Mouse (Mus musculus) gonadal fat pad, adult 2 months (tissue): ENCODE measurements around the gene Zyg11b. TPM values are rescaled to one million over a fixed set of nuclear protein-coding genes. Genes with fewer than 3 reads are reported as not detected.

Experiments used
- DNase-seq: peaks from one replicate; pipeline ENCODE4 v3.0.0-alpha.2; 2012; ENCODE audit warnings: low read depth
- polyA plus RNA-seq: library from polyadenylated mRNA; depleted of rRNA; stranded (reverse); fragments of >200 nt; gene quantifications from 2 replicates; pipeline ENCODE4 v1.2.3, GENCODE M21; 2012

The Zyg11b gene
- polyA plus RNA-seq, 1 experiment, result 11.5 TPM

DNA sequence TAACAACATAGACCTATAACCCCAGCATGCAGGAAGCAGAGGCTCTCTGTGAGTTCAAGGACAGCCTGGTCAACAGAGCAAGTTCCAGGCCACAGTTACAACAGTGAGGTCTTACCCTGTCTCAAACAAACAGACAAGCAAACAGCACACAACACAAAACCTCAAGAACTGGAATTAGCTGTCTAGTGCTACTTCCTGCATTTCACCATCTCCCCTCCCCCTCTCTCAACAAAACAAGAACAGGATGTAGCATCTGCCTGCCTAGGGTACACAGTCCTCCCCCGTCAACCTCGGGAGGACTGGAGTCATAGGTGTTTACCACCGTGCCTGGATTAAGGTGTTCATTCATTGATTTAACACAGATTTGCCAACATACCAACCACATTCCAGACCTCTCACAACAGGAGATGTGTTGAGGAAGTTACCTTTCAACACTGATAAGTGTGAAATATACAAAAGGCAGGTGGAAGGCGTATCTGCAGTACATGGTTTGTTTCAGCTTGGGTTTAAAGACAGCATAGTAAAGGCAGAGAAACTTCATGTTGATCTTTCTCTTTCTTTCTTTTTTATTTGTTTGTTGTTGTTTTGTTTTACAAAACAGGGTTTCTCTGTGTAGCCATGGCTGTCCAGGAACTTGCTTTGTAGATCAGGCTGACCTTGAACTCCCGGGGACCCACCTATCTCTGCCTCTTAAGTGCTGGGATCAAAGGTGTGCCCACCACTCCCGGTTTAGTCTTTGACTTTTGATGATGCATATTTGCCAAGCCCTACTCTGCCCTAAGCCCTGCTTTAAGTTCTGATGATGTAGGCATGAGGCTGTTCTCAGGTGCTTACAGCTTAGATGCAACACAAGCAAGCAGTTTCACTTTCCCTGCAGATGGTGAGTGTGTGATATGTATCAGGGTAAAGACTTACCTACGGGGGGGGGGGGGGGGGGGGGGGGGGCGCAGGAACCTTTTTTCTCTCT, 18.0 kb upstream of the Zyg11b start:
- DNase-seq, result no peak

DNA sequence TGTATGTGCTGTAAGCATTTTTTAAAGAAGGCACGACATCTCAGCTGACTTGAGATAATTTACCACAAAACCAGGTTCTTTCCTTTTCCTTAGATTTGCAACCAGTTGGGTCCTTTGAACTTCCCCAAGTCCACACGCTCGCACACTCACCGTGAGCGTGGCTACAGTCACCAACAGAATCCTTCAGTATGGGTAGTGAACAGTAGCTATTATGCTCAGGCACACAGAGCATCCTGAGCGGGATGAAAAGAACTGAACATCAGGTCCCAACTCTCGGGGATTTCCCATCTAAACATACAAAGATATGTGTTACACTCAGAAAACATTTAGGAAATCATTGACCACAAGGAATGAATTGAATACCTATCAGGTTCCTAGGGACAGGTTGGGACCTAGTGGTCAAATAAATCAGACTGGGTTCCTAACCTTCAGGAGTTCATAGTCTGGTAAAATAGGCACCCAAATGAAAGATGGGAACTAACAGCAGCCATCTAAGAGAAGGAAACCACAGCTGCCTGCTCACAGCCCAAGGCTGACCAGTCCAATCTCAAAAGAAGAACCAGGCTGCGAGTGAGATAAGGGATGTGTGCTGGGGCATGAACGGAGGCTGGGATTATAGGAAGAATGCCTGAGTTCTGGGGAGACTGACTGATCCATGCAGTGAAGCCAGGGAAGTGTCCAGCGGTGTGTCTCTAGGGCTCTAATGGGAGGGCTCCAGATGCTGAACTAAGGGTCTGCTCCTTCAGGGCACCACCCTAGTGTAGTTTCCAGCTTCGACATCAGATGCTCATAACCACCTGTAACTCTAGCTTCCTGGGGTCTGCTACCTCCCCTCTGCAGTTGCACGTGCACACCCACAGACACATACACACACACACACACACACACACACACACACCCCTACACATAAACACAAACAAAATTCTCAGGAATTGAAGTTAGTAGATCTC, 17.0 kb upstream of the Zyg11b start:
- no peak for DNase-seq

DNA sequence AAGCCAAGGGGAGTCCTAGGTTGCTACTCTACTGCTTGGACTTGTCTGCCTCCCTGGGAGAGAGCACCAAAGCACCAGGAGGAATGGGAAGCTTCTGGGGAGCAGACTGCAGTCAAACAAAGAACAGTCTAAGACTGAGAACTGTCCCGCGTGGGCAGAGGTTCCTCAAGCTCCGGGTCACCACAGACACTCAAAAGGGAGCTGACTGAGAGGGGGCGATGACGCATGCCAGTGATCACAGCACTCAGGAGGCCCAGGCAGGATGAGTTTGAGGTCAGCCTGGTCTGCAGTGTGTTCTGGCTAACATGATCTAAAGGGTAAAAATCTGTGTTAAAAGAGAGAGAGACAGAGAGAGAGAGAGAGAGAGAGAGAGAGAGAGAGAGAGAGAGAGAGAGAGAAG, 13.1 kb upstream of the Zyg11b start:
- DNase-seq, result no peak

DNA sequence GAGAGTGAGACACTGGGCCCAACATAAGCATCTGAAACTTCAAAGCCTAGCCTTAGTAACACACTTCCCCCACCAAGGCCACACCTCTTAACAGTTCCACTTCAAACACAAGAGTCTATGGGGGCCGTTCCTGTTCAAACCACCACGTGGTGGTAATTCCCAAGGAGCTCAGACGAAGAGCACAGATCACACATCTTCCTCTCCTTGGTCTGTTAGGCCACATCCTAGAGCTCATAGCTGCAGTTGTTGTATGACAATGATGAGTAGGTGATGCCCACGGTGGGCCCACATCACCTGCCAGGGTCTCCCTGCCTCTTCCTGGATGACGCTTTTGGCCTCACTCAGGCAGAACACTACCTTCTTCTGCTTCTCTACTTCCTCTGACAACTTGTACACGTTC, 9.8 kb upstream of the Zyg11b start:
- DNase-seq, result no peak

DNA sequence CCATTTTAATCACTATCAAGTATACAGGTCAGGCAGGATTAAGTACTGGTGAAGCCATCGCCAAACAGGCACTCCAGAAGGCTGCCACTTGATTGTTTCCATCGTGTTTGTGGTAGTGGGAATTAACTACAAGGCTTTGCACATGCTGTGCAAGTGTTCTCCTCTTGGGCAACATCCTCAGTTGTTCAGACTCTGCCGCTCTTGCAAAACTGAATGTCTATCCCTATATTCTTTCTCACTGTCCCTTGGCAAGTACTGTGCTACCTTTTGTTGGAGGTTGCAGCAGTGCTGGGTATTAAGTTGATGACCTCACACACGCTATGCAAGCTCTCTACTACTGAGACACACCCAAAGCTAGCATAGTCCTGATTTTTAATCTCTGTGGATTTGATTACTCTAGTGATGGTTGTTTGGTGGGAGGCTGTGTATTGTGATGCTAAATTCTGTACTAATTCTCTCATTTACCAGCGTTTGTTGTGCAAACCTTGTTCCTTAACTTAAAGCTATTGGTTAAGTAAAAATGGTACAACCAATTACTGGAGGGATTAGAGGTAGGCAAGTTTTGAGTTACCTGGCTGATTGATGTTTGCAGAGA, 1.5 kb upstream of the Zyg11b start:
- peak; percentile 54 for DNase-seq

DNA sequence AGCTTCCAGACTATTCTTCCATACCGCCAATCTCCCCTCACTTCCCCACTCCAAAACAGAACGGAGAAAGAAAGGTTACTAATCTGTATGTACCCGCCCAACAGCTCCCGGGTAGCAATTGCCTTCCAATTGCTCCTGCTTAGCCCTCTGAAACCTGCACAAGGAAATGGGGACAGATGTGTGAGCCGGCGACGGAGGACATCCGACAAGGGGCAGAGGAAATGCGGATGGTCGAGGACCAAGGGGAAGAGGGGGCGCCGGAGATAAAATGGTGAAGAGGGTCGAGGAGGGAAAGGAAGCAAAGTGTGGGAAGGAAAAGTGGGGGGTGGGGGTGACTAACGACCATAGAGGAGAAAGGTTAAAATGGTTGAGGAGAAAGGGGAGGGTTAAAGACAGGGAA, 630 bp downstream of the Zyg11b start:
- DNase-seq, result no peak

DNA sequence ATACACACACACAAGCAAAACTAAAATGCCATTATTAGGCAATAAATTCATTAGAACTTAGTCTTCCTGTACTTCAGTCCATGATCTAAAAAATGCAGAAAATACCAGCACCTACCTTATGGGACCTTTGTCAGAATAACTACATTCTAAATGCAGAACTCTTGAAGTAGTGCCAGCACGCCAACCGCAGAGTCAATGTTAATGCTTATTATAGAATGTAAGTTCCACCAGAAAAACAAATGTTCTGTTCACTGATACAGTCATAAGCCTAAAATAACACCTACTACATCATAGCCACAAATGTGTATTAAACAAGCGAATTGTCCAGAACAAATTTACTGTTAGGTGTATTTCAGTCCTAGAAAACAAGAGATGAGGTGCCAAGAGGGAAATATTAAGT, 23.9 kb downstream of the Zyg11b start:
- DNase-seq, result no peak

DNA sequence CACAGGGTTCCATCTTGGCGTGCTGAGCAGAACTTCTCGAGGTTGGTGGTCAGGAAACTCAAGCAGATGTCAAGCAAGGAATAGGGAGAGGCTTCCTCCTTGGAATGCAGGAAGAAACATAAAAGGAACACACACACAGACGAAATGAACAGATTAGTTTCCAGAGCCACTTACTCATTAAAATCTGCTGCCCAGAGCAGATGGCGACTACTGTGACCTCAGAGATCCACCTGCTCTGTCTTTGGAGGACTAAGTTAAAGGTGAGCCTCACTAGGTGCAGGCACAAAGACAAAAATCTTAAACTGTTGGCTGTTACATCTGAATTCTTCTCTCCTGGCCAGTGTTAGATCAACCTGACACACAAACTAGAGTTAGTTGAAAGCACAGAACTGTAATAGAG, 28.6 kb downstream of the Zyg11b start:
- no peak for DNase-seq

DNA sequence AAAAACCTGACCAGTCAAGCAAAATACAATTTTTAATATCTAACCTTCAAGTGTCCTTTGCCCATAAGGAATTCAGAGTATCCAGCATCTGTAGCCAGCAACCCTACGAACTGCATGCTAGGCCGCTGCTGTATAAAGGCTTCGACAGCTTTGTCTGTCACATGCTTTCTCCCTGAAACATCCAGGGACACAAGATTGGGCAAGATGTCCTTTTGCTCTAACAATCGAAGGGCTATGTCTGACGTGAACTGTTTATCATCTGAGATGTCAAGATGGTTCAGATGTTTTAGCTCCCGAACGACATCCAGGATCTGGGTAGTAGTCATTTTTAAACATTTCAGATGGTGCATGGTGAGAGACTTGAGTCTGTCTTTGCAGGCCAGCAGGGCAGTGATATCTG, 35.1 kb downstream of the Zyg11b start:
- no peak for DNase-seq

DNA sequence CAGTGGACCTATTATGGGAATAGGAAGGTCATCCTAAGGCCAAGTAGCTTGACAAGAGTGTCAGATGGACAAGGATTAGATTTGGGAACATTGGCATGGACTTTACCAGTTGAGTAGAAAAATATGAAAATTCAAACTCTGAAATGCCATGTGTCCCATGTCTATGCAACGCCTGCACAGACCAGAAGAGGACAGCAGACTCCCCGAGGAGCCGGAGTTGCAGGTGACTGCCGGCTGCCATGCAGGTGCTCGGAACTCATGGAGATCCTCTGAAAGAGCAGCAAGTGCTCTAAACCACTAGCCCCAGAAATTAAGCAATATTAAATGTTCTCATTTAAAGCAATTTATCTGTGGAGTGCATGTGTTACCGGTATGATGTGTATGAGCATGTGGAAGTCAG, 47.6 kb downstream of the Zyg11b start:
- DNase-seq, result no peak

DNA sequence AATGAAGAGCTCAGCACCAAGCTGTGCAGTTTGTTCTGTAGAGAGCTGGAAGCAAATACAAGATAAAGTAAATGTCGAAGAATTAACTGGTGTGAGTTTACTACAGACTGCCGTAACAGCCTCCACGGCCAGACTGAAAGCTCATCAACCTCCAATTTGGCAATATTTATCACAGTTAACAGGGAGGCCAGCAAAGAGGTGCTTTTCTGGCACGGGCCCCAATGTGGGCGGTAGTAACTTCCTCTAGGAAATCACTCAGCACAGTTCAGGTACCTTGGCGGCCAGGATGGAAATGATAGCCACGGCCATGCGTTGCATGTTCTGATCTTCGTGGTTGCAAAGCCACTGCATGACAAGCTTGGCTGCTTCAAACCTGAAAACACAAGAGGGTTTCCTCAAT, 50.4 kb downstream of the Zyg11b start:
- no peak for DNase-seq

DNA sequence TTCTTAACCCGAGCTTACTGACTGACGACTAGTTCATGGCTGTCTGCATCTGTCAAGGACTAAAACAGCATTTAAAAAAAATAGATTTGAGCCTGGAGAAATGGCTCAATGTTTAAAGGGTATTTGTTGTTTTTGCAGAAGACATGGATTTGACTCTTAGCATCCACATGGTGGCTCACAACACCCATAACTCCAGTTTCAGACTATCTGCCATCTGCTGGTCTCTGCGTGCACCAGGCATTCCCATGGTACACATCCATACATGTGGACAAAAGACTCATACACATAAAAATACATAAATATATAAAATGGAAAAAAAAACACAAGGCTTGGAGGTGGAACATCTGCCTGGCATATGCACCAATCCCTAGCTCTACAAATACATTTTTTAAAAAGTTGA, 51.6 kb downstream of the Zyg11b start:
- DNase-seq, result no peak

DNA sequence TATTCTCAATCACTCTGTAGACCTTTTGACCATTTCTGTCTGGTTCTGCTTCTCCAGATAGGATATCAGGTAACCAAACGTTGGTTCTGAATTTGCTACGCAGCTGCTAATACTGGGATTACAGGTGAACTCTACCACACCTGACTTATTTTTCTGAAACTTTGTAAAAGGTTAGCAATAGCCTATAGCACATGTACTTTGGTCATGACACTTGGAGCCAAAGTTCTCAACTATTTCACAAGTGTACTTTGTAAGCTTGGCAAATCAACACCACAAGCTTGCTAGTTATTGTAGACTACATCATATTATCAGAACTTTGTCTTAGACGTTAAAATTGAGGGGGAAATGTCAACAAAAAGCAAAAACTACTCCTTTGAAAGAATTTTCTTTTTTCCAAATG, 67.2 kb downstream of the Zyg11b start:
- DNase-seq, result peak; percentile 67

DNA sequence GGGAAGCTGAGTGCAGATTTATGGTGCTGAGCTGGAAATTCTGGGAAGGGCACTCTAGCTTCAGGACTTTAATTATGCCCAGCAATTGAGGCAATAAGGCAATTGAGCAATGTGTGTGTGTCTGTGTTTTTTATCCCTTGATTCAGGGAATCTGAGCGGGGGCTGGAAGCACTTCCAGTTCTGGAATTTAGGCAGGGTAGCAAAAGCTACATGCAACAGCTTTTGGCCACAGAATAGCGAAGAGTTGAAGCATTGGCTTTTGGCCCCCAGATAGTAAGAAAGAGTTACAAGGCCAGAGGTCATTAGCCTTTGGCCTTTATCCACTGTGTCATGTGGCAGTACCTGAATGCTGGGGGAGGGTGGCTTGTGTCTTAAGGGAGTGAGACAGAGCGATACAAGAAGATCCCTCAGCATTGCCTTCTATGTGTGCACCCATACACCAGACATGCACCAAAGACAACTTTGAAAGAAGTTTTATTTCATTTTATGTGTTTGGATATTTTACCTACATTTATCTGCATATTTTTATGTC, 75.5 kb downstream of the Zyg11b start:
- DNase-seq, result peak; percentile 97

DNA sequence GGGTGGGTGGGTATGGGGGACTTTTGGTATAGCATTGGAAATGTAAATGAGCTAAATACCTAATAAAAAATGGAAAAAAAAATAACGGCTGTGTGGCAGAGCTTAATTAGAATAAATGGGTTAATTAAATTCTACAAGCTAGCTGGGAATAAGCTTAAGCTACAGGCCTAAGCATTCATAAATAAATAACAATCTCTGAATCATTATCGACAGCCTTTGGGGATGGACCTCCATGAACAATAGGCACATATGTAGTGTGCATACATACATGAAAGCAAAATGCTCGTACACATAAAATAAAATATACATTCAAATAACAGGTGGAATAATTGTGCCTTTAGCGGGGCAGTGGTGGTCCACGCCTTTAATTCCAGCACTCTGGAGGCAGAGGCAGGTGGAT, 78.4 kb downstream of the Zyg11b start:
- no peak for DNase-seq

DNA sequence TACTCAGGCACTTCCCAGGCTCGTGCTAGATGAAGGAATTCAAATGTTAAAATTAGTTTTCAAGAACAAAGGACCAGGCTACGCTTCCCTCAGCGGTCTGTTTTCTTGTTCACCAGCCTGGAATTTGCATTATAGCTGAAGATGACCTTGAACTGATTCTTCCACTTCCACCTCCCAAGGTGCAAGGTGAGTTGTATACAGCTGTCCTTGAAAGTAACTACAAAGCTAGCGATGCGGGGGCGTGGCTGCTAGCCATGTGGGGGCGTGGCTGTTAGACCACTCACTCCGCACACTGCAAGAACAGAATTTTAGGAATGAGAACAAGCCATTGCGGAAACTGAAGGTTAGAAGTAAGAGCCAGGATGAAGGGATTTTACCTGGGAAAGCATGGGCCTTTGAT, 81.9 kb downstream of the Zyg11b start:
- DNase-seq, result no peak

DNA sequence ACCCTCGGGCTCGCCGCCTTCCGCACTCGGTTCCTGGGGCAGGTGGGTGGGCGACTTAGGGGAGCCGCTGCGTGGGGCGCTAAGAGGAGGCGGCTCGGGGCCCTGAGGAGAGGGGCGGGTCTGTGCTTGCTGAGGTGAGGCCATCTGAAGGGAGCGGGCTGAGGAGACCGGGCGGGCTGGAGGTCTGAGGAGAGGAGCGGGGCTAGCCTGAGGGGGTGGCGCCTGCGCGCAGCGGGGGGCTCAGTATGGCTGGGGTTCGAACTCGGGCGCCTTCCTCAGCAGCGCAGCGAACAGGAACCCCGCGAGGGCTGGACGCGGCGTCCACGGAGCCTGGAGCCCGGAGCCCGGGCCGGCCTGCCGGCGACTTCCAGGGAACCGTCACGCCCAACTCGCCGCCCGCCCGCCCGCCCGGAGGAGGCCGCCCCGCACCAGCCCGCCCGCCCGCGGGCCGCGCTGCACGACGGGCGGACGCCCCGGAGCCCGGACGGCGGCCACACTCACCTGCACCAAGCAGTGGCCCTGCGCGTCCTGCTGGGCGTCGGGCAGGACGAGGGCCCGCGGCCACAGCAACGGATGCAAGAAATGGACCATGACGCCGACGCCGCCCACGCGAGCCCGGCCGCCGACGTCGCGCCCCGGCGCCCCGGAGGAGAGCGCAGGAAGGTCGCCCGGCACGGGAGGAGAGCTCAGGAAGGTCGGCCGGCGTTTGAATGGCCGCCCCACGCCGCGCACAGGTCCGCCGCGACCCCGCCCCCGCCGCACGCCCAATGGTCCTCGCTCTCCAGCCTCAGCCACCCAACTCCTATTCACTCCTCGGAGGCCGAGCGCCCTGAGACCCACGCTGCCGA, 83.3 kb downstream of the Zyg11b start, which contains the start of gene Zyg11a:
Gene Zyg11a (minus strand): TSS at position 717 of the 848 bp plus-strand sequence.
- DNase-seq, result no peak

DNA sequence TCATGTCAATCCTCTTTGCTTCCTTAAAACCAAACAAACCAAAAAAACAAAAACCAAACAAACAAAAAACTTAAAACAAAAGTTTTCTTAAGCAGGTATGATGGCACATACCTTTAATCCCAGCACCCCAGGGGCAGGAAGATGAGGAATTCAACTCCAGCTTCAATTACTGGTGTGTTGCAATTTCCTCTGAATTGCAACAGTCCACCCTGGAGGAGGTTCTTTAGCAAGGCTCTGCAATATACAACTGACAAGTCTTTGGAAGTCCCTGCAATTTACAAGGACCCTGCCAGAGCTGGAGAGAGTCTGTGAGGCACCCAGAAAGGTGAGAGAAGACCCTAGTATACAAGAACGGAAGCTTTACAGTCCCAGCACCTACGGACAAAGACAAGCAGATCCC, 87.9 kb downstream of the Zyg11b start:
- peak; percentile 93 for DNase-seq

DNA sequence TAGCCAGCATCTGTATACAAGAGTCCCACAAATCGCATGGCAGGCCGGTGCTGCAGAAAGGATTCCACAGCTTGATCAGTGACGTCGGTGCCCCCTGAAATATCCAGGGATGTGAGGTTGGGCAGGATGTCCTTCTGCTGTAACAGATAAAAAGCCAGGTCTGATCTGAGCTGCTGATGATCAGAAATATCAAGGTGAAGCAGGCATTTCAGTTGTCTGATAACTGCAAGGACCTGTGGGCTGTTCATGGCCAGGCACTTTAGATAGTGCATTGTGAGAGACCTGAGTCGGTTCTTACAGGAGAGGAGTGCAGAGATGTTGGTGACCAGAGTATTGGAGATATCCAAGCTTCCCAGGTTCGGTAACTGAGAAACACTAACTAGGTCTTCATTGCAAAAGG, 96.3 kb downstream of the Zyg11b start:
- no peak for DNase-seq

DNA sequence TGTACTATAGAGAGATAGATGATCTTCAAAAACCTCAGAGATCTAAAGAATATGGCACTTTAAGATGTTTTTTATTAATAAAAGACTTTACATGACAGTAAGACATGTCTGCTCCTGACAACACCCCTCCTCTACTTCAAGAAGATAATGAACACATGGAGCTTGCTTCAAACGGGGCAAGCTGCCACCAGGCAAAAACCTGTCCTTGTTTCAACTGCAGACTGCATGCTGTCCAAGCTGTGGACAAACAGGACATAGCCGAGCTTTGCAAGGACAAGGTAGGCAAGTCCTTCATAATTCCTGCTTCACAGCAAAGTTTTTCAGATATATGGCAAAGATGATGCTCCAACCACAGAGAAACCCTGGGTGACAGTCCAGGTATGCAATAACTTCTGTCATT, 101.7 kb downstream of the Zyg11b start:
- no peak for DNase-seq

DNA sequence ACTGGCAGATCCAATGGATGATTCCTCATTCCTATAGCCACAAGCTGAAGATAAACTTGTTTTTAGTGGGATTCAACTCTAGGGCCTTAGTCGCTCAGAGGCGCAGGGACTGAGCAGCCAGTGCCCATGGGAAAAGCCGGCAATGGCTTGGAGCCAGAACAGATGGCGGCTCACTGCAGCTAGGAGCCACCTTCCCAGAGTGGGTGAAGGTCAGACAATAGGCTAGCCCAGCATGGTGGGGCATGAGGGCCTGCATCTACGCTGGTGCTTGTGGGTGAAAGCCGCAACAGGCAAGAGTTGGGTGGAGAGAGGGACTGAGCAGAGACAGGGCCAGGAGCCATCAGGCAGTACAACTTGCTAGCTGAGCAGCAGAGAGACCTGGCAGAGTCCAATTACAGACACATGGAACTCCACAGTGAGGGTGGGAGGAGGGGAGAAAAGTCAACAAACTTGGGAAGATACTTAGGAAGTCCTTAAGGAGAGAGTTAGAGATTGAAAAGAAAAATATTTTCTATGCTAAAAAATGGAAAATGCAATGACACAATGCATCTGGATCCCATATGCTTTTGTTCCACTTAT, 104.5 kb downstream of the Zyg11b start:
- DNase-seq, result no peak
